Mouse (Mus musculus): Measurements from ENCODE around the gene Tbc1d22b. TPM values are rescaled to one million over a fixed set of nuclear protein-coding genes. Genes with fewer than 3 reads are reported as not detected.
"Not testable (repeated sequence)": the region's sequence is repeated elsewhere in the genome, so short reads cannot be mapped to it uniquely, and the experiment has no call there.

Tbc1d22b gene
- polyA plus RNA-seq, 1 experiment from 2014 or later, result 18.8 TPM

GRCm38 (mm10) chr17:29584737-29585136, 35.2 kb downstream of the Tbc1d22b start:
- H3K27ac ChIP-seq (replicated peaks), result no peak overlapping the region
- H3K36me3 ChIP-seq, result peaks cover 59% of the 10 kb centered on the region
- no peaks in the 10 kb centered on the region for H3K27me3 ChIP-seq (ENCODE audit: low read depth, poor library complexity, severe bottlenecking)
- WGBS, result 85% methylated on average over 3 of the region's 3 CpGs
- DNase-seq (ENCODE audit: low spot score), result no peak
- H3K4me1 ChIP-seq, result peaks cover 12% of the 10 kb centered on the region
- no peak overlapping the region for H3K4me3 ChIP-seq
- H3K9me3 ChIP-seq (replicated peaks), result no peaks in the 10 kb centered on the region

GRCm38 (mm10) chr17:29585446-29585845, 35.9 kb downstream of the Tbc1d22b start:
- Histone ChIP-seq H3K4me3 (no peak overlapping the region), H3K4me1 (peaks cover 14% of the 10 kb centered on the region), H3K36me3 (peaks cover 52% of the 10 kb centered on the region), H3K27me3 (ENCODE audit: low read depth, poor library complexity, severe bottlenecking) (no peaks in the 10 kb centered on the region), H3K9me3 (replicated peaks) (no peaks in the 10 kb centered on the region), H3K27ac (replicated peaks) (no peak overlapping the region)
- DNase-seq (ENCODE audit: low spot score), result no peak
- WGBS, result 92% methylated on average over 6 of the region's 6 CpGs

- Histone ChIP-seq H3K27me3 (ENCODE audit: low read depth, poor library complexity, severe bottlenecking) (no peaks in the 10 kb centered on the region), H3K4me1 (peaks cover 14% of the 10 kb centered on the region), H3K9me3 (replicated peaks) (no peaks in the 10 kb centered on the region), H3K4me3 (no peak overlapping the region), H3K27ac (replicated peaks) (peak overlapping the region; percentile 6; the same call in 1 of the 2 replicates), H3K36me3 (peaks cover 44% of the 10 kb centered on the region)
- WGBS, result 87% methylated on average over 9 of the region's 9 CpGs
- no peak for DNase-seq (ENCODE audit: low spot score)
Measured at GRCm38 (mm10) chr17:29586921-29587320, 37.3 kb downstream of the Tbc1d22b start.

- Histone ChIP-seq H3K4me1 (peaks cover 14% of the 10 kb centered on the region), H3K36me3 (peaks cover 37% of the 10 kb centered on the region), H3K9me3 (replicated peaks) (no peaks in the 10 kb centered on the region), H3K4me3 (no peak overlapping the region), H3K27me3 (ENCODE audit: low read depth, poor library complexity, severe bottlenecking) (no peaks in the 10 kb centered on the region), H3K27ac (replicated peaks) (0 out of 2 replicates have a peak overlapping the region, but pooled peaks have one; percentile 39)
- no peak for DNase-seq (ENCODE audit: low spot score)
- WGBS, result 60% methylated on average over 11 of the region's 11 CpGs
Measured at GRCm38 (mm10) chr17:29589221-29589898, 39.8 kb downstream of the Tbc1d22b start.

GRCm38 (mm10) chr17:29595891-29596770, 46.5 kb downstream of the Tbc1d22b start:
- peaks cover 78% of the 10 kb centered on the region for H3K36me3 ChIP-seq
- DNase-seq (ENCODE audit: low spot score), result no peak
- peaks cover 28% of the 10 kb centered on the region for H3K4me1 ChIP-seq
- H3K27ac ChIP-seq (replicated peaks), result peak overlapping the region; percentile 77
- H3K27me3 ChIP-seq (ENCODE audit: low read depth, poor library complexity, severe bottlenecking), result no peaks in the 10 kb centered on the region
- WGBS, result 81% methylated on average over 15 of the region's 15 CpGs
- no peaks in the 10 kb centered on the region for H3K9me3 ChIP-seq (replicated peaks)
- H3K4me3 ChIP-seq, result no peak overlapping the region

GRCm38 (mm10) chr17:29596771-29597132, 47.2 kb downstream of the Tbc1d22b start:
- H3K9me3 ChIP-seq (replicated peaks), result no peaks in the 10 kb centered on the region
- peak overlapping the region; percentile 77 for H3K27ac ChIP-seq (replicated peaks)
- no peaks in the 10 kb centered on the region for H3K27me3 ChIP-seq (ENCODE audit: low read depth, poor library complexity, severe bottlenecking)
- H3K4me1 ChIP-seq, result peaks cover 28% of the 10 kb centered on the region
- H3K36me3 ChIP-seq, result peaks cover 81% of the 10 kb centered on the region
- no peak for DNase-seq (ENCODE audit: low spot score)
- H3K4me3 ChIP-seq, result no peak overlapping the region
- WGBS, result 84% methylated on average over 13 of the region's 13 CpGs

- DNase-seq (ENCODE audit: low spot score), result no peak
- peaks cover 28% of the 10 kb centered on the region for H3K4me1 ChIP-seq
- no peaks in the 10 kb centered on the region for H3K27me3 ChIP-seq (ENCODE audit: low read depth, poor library complexity, severe bottlenecking)
- peaks cover 92% of the 10 kb centered on the region for H3K36me3 ChIP-seq
- no peak overlapping the region for H3K4me3 ChIP-seq
- 92% methylated on average over 14 of the region's 14 CpGs for WGBS
- no peaks in the 10 kb centered on the region; the same call in 1 of the 2 replicates for H3K9me3 ChIP-seq (replicated peaks)
- no peak overlapping the region for H3K27ac ChIP-seq (replicated peaks)
Measured at GRCm38 (mm10) chr17:29599051-29599450, 49.5 kb downstream of the Tbc1d22b start.

- H3K27ac ChIP-seq (replicated peaks), result no peak overlapping the region
- no peak overlapping the region for H3K4me3 ChIP-seq
- WGBS, result 88% methylated on average over 8 of the region's 8 CpGs
- no peaks in the 10 kb centered on the region; the same call in 1 of the 2 replicates for H3K9me3 ChIP-seq (replicated peaks)
- peaks cover 28% of the 10 kb centered on the region for H3K4me1 ChIP-seq
- peaks cover 91% of the 10 kb centered on the region for H3K36me3 ChIP-seq
- no peaks in the 10 kb centered on the region for H3K27me3 ChIP-seq (ENCODE audit: low read depth, poor library complexity, severe bottlenecking)
- no peak for DNase-seq (ENCODE audit: low spot score)
Measured at GRCm38 (mm10) chr17:29599537-29599936, 50.0 kb downstream of the Tbc1d22b start.

- no peaks in the 10 kb centered on the region; the same call in 1 of the 2 replicates for H3K9me3 ChIP-seq (replicated peaks)
- 85% methylated on average over 4 of the region's 4 CpGs for WGBS
- DNase-seq (ENCODE audit: low spot score), result no peak
- H3K4me1 ChIP-seq, result peaks cover 16% of the 10 kb centered on the region
- no peaks in the 10 kb centered on the region for H3K27me3 ChIP-seq (ENCODE audit: low read depth, poor library complexity, severe bottlenecking)
- H3K4me3 ChIP-seq, result no peak overlapping the region
- no peak overlapping the region for H3K27ac ChIP-seq (replicated peaks)
- H3K36me3 ChIP-seq, result peaks cover 91% of the 10 kb centered on the region
Measured at GRCm38 (mm10) chr17:29601391-29601790, 51.8 kb downstream of the Tbc1d22b start.

GRCm38 (mm10) chr17:29603283-29603682, 53.7 kb downstream of the Tbc1d22b start:
- H3K9me3 ChIP-seq (replicated peaks), result no peaks in the 10 kb centered on the region; the same call in 1 of the 2 replicates
- H3K4me1 ChIP-seq, result no peaks in the 10 kb centered on the region
- no peaks in the 10 kb centered on the region for H3K27me3 ChIP-seq (ENCODE audit: low read depth, poor library complexity, severe bottlenecking)
- WGBS, result 33% methylated on average over 6 of the region's 6 CpGs
- peaks cover 76% of the 10 kb centered on the region for H3K36me3 ChIP-seq
- H3K4me3 ChIP-seq, result no peak overlapping the region
- H3K27ac ChIP-seq (replicated peaks), result no peak overlapping the region
- peak; percentile 78 for DNase-seq (ENCODE audit: low spot score)

- not testable (repeated sequence) for H3K27me3 ChIP-seq (ENCODE audit: low read depth, poor library complexity, severe bottlenecking); H3K27ac ChIP-seq (replicated peaks); H3K4me3 ChIP-seq; DNase-seq (ENCODE audit: low spot score); H3K9me3 ChIP-seq (replicated peaks)
- Histone ChIP-seq H3K4me1 (peaks cover 26% of the 10 kb centered on the region), H3K36me3 (peaks cover 19% of the 10 kb centered on the region)
- WGBS, result 83% methylated on average over 5 of the region's 5 CpGs
Measured at GRCm38 (mm10) chr17:29613453-29613852, 63.9 kb downstream of the Tbc1d22b start.

GRCm38 (mm10) chr17:29614115-29615023, 64.8 kb downstream of the Tbc1d22b start, which contains the start of the genes Rnf8 and Gm28043:
TSS of gene Rnf8 (plus strand) at chr17:29614790.
TSS of gene Gm28043 (plus strand) at chr17:29614876.
- H3K36me3 ChIP-seq, result peaks cover 24% of the 10 kb centered on the region
- WGBS, result 2% methylated on average over 52 of the region's 52 CpGs
- no peaks in the 10 kb centered on the region for H3K9me3 ChIP-seq (replicated peaks)
- DNase-seq (ENCODE audit: low spot score), result peak; percentile 94
- peaks cover 26% of the 10 kb centered on the region for H3K4me1 ChIP-seq
- H3K4me3 ChIP-seq, result peak within 1 kb of the TSS; percentile 94
- H3K27ac ChIP-seq (replicated peaks), result peak within 1 kb of the TSS; percentile 96
- no peaks in the 10 kb centered on the region for H3K27me3 ChIP-seq (ENCODE audit: low read depth, poor library complexity, severe bottlenecking)

Data from midbrain, embryonic 10.5 days (tissue).